Mouse (Mus musculus): ENCODE data around the gene Nbea. TPM values are rescaled to one million over a fixed set of nuclear protein-coding genes. Genes with fewer than 3 reads are reported as not detected.

Nbea gene
- polyA plus RNA-seq, 1 experiment from 2014 or later, result 9.7 TPM

DNA sequence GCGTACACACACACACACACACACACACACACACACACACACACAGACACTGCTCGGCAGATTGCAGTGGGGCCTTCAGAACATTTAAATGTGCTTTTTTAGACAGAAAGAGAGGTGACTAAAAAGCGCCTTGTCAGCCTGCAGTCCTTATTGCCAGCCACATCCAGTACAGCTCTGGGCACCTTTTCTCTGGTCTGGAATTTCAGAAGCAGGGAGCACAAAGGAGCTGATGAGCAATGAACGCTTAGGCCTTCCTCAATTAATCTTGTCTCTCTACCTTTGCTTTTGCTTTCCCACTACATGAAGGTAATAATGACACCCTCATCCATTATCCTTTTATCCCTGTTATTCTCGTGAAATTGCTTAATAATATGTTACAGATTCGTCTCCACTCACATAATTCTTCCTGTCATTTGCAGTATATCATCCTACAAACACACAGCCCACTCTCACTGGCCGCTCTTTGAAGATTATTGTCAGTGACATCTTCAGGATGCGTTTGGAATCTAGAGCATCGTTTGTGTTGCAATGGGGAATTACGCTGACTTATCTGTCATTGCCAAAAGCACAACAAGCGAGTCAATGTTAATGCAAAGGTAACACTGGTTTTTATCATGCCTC is 432.9 kb downstream of the Nbea start:
- DNase-seq (ENCODE audit: low spot score), result no peak
- H3K27ac ChIP-seq (replicated peaks), result no peak overlapping the region
- WGBS, result 83% methylated on average over 11 of the region's 11 CpGs
- H3K9me3 ChIP-seq (replicated peaks), result no peaks in the 10 kb centered on the region
- H3K36me3 ChIP-seq, result no peaks in the 10 kb centered on the region
- H3K4me3 ChIP-seq, result no peak overlapping the region
- peaks cover 54% of the 10 kb centered on the region for H3K4me1 ChIP-seq
- peaks cover 30% of the 10 kb centered on the region for H3K27me3 ChIP-seq (ENCODE audit: low read depth, poor library complexity, severe bottlenecking)

DNA sequence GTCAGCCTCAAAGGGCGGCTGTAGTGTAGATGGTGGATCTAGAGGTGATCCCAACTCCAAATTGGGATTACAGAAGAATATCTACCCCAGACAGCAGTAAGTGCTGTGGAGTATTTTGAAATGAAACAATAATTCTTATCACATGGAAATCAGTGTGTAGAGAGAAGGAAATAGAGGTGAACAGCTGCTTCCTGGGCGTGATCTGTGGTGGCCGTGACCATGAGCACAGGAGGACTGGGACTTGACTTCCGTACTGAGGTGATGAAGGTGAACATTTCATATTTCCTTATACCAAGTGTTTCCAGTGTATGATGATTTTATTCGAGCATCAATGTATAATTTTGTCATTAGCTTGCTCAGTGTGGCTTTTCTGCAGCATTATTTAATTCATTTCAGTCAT is 439.6 kb downstream of the Nbea start:
- Histone ChIP-seq H3K4me3 (no peak overlapping the region), H3K9me3 (replicated peaks) (no peaks in the 10 kb centered on the region), H3K36me3 (no peaks in the 10 kb centered on the region), H3K4me1 (peaks cover 49% of the 10 kb centered on the region), H3K27ac (replicated peaks) (no peak overlapping the region), H3K27me3 (ENCODE audit: low read depth, poor library complexity, severe bottlenecking) (peaks cover 7% of the 10 kb centered on the region)
- 94% methylated on average over 5 of the region's 5 CpGs for WGBS
- no peak for DNase-seq (ENCODE audit: low spot score)

DNA sequence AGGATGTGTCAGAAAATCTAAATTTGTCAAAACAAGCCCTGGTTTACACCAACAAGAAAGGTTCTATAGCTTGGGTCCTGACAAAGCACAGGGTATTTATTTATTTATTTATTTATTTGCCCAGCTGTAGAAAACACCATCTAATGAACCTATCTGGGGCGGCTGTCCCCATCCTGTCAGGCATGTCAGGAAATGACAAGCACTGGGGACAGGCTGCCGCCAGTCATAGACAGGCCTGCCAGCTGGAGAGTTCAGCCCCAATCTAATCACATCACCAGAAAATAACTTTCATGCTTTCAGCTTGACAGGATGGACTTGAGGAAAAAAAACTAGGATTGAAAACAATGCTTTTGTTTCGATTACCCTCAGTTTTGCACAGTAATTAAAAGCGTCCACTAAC is 440.8 kb downstream of the Nbea start:
- no peaks in the 10 kb centered on the region for H3K9me3 ChIP-seq (replicated peaks)
- WGBS, result 72% methylated on average over 4 of the region's 4 CpGs
- H3K36me3 ChIP-seq, result no peaks in the 10 kb centered on the region
- peak overlapping the region; percentile 64; the same call in 1 of the 2 replicates for H3K27ac ChIP-seq (replicated peaks)
- H3K27me3 ChIP-seq (ENCODE audit: low read depth, poor library complexity, severe bottlenecking), result no peaks in the 10 kb centered on the region
- peaks cover 44% of the 10 kb centered on the region for H3K4me1 ChIP-seq
- no peak for DNase-seq (ENCODE audit: low spot score)
- no peak overlapping the region for H3K4me3 ChIP-seq

DNA sequence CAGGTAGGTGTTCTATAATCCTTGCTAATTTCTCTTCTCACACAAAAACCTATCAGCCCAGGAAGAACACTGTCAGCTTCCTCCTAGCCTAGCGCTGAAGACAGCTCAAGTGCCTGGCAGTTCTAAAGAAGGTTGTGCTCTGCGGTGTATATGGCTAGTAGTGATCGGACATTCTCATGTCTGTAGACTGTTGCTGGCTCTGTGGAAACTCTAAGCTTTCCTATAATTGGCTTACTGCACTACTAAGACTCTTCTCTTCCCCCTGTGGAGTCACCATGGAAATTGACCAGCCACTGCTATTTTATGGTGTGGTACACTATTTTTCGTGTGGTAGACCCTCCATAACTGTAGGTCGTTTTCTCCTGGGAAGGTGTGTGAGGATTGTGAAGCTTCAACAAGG is 441.3 kb downstream of the Nbea start:
- H3K4me3 ChIP-seq, result no peak overlapping the region
- no peaks in the 10 kb centered on the region for H3K9me3 ChIP-seq (replicated peaks)
- no peaks in the 10 kb centered on the region for H3K27me3 ChIP-seq (ENCODE audit: low read depth, poor library complexity, severe bottlenecking)
- 78% methylated on average over 5 of the region's 5 CpGs for WGBS
- peaks cover 41% of the 10 kb centered on the region for H3K4me1 ChIP-seq
- DNase-seq (ENCODE audit: low spot score), result no peak
- no peaks in the 10 kb centered on the region for H3K36me3 ChIP-seq
- H3K27ac ChIP-seq (replicated peaks), result peak overlapping the region; percentile 64

DNA sequence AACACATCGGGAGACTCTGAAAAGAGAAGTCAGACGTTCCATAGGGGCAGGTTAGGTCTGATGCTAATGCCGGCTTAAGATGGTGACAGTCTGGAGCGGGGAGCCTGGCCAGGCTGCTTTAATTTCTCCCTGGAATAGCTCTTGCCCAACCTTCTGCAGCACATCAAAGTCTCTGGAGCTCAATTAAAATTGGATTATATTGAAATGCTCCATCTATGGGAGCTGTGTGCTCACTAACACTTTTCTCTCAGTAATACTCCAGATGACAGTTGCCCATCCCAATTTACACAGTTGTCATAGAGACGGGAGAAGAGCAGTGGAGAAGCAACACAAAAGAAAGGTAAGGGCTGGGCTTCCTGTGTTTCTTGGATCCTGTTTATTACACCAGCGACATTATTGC is 442.1 kb downstream of the Nbea start:
- H3K4me1 ChIP-seq, result peaks cover 41% of the 10 kb centered on the region
- peak overlapping the region; percentile 58 for H3K27ac ChIP-seq (replicated peaks)
- no peaks in the 10 kb centered on the region for H3K9me3 ChIP-seq (replicated peaks)
- H3K4me3 ChIP-seq, result no peak overlapping the region
- no peaks in the 10 kb centered on the region for H3K27me3 ChIP-seq (ENCODE audit: low read depth, poor library complexity, severe bottlenecking)
- no peaks in the 10 kb centered on the region for H3K36me3 ChIP-seq
- 40% methylated on average over 6 of the region's 6 CpGs for WGBS
- DNase-seq (ENCODE audit: low spot score), result peak; percentile 32

DNA sequence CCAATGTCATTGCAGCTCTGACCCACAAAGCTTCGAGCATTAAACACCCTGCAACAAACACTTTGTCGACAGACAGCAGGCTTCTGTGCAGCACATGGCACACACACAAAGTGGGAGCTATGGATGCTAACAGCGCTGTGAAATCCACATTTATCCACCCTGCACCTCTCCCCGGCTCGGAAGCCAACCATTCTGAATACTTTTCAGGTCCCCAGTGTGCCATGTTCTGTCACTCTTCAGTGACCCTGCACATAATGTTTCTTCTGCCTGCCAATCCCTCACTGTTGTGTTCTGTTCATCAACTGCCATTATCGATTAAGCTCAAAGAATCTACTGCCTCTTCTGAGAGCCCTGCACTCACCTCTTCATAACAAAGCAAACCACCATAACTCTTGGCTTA is 449.8 kb downstream of the Nbea start:
- no peak for DNase-seq (ENCODE audit: low spot score)
- H3K27ac ChIP-seq (replicated peaks), result peak overlapping the region; percentile 59
- H3K27me3 ChIP-seq (ENCODE audit: low read depth, poor library complexity, severe bottlenecking), result no peaks in the 10 kb centered on the region
- H3K36me3 ChIP-seq, result no peaks in the 10 kb centered on the region
- H3K4me1 ChIP-seq, result peaks cover 28% of the 10 kb centered on the region
- WGBS, result 62% methylated on average over 6 of the region's 6 CpGs
- H3K9me3 ChIP-seq (replicated peaks), result no peaks in the 10 kb centered on the region
- no peak overlapping the region for H3K4me3 ChIP-seq

DNA sequence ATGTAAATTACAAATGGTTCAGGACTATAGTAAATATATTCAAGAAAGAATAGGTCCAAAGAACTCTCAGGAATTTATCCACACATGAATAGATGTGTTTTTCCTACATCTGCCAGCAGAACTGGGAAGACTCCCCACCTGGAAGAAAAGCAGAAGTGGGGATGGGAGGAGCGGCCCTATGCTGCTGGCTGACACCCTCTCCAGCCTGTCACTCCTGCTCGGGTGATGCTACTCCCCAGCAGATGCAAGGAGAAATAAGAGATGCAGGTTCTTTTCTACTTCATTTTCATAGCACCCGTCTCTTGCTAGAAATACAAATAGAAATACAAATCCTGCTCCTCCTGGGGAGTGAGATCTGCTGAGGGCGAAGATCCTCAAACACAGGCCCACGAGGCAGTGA is 453.0 kb downstream of the Nbea start:
- 67% methylated on average over 5 of the region's 5 CpGs for WGBS
- no peak for DNase-seq (ENCODE audit: low spot score)
- Histone ChIP-seq H3K9me3 (replicated peaks) (no peaks in the 10 kb centered on the region), H3K4me3 (no peak overlapping the region), H3K4me1 (peaks cover 27% of the 10 kb centered on the region), H3K27me3 (ENCODE audit: low read depth, poor library complexity, severe bottlenecking) (no peaks in the 10 kb centered on the region), H3K36me3 (no peaks in the 10 kb centered on the region), H3K27ac (replicated peaks) (no peak overlapping the region)

DNA sequence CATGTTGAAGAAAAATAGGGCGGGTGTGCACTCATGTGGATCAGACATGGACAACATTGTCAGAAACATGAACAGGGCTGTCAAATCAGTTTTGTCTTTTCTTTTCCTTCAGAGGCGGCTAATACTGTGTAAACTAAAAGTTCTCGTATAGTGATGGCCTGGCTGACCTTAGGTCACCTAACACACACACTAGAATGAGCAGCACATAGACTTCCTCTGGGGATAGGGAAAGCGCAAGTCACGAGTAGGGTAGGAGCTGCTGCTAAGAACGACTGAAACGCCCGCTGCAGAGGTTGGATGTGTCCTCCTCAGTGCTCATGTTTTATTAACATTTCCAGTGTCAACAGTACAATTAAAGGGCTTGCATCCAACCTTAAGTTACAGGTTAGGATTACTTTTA is 453.4 kb downstream of the Nbea start:
- Histone ChIP-seq H3K27ac (replicated peaks) (no peak overlapping the region), H3K4me1 (peaks cover 27% of the 10 kb centered on the region), H3K36me3 (no peaks in the 10 kb centered on the region), H3K9me3 (replicated peaks) (no peaks in the 10 kb centered on the region), H3K4me3 (no peak overlapping the region), H3K27me3 (ENCODE audit: low read depth, poor library complexity, severe bottlenecking) (no peaks in the 10 kb centered on the region)
- WGBS, result 56% methylated on average over 8 of the region's 8 CpGs
- DNase-seq (ENCODE audit: low spot score), result no peak

DNA sequence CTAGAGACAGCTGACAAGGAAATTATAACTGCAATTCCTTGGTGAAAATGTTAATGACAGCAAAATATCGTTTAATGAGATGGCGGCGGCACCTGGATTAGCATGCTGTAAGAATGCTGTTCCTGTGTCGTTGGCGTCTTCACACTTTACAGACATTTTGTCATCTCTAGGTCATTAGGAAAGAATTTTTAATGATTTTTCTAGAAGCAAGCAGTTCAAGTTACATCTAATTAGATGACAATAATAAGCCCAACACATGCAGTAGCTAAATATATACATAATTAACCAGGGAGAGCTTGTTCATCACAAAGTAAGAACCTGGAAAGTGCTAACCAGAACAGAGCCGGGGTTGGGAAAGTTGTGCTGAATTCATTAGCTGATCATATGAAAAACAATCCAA is 469.2 kb downstream of the Nbea start:
- WGBS, result 93% methylated on average over 6 of the region's 6 CpGs
- Histone ChIP-seq H3K36me3 (peaks cover 14% of the 10 kb centered on the region), H3K9me3 (replicated peaks) (no peaks in the 10 kb centered on the region), H3K27me3 (ENCODE audit: low read depth, poor library complexity, severe bottlenecking) (no peaks in the 10 kb centered on the region), H3K4me1 (no peaks in the 10 kb centered on the region), H3K4me3 (no peak overlapping the region), H3K27ac (replicated peaks) (no peak overlapping the region)
- no peak for DNase-seq (ENCODE audit: low spot score)

DNA sequence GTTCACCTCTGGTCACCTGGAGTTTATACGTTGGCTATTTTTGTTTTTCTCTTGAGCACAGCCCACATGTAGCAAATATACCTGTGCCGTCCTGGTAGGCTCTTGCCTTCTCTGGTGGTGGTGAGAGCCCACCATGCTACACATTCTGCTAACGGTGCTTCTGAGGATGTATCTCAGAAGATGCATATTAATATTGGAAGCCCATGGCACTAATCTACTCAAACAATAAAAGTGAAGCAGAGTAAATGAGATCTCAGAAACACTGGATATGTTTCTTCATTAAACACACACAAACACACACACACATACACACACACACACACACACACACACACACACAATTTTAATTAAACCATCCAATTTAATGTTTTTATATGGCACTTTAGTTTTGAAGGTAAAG is 469.6 kb downstream of the Nbea start:
- H3K9me3 ChIP-seq (replicated peaks), result no peaks in the 10 kb centered on the region
- no peak for DNase-seq (ENCODE audit: low spot score)
- no peaks in the 10 kb centered on the region for H3K4me1 ChIP-seq
- no peak overlapping the region for H3K27ac ChIP-seq (replicated peaks)
- peaks cover 18% of the 10 kb centered on the region for H3K36me3 ChIP-seq
- WGBS, result 89% methylated on average over 3 of the region's 3 CpGs
- no peak overlapping the region for H3K4me3 ChIP-seq
- no peaks in the 10 kb centered on the region for H3K27me3 ChIP-seq (ENCODE audit: low read depth, poor library complexity, severe bottlenecking)

DNA sequence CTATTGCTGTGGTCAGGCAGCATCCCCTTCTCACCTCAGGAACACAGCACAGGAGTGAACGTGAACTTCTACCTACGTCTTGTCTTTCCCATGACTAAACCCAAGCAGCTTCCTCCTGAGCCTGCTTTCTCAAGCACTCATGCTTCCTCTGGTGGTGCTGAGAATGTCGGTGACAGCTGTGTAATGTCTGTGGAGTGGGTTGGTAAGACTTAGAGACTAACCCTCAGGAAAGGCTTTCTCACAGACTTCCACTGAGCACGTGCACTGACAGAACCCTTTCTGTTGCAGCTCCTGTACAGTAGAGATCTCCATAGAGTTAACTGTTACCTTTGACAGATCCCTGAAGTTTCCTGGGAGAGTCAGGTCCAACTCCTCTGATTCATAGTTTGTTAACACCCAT is 473.2 kb downstream of the Nbea start:
- no peaks in the 10 kb centered on the region for H3K27me3 ChIP-seq (ENCODE audit: low read depth, poor library complexity, severe bottlenecking)
- peaks cover 16% of the 10 kb centered on the region for H3K36me3 ChIP-seq
- 0 out of 2 replicates have a peak, but pooled peaks cover 3% of the 10 kb centered on the region for H3K4me1 ChIP-seq
- no peak overlapping the region for H3K27ac ChIP-seq (replicated peaks)
- no peak overlapping the region for H3K4me3 ChIP-seq
- 90% methylated on average over 4 of the region's 4 CpGs for WGBS
- no peak for DNase-seq (ENCODE audit: low spot score)
- H3K9me3 ChIP-seq (replicated peaks), result no peaks in the 10 kb centered on the region

DNA sequence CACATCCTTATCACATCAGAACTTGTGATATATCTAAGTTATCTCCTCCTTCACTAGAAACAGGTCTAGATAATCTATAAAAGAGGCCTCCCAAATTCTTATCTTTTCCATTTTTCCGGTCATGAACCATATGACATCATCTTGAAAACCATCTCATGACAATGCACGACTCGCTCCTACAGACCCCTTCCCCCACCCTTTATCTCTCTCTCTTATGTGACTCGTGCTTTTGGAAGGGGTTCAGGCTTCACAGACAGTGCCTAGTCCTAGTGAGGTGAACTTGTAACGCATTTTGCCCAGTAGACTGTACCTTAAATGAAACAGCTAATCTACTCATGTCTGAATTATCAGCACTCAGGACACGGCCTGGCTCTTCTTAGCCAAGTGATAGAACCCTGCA is 481.9 kb downstream of the Nbea start:
- H3K27ac ChIP-seq (replicated peaks), result no peak overlapping the region
- H3K4me1 ChIP-seq, result peaks cover 6% of the 10 kb centered on the region; the same call in 1 of the 2 replicates
- DNase-seq (ENCODE audit: low spot score), result no peak
- H3K9me3 ChIP-seq (replicated peaks), result no peaks in the 10 kb centered on the region
- no peak overlapping the region for H3K4me3 ChIP-seq
- H3K27me3 ChIP-seq (ENCODE audit: low read depth, poor library complexity, severe bottlenecking), result no peaks in the 10 kb centered on the region
- WGBS, result 90% methylated on average over 6 of the region's 6 CpGs
- no peaks in the 10 kb centered on the region for H3K36me3 ChIP-seq

DNA sequence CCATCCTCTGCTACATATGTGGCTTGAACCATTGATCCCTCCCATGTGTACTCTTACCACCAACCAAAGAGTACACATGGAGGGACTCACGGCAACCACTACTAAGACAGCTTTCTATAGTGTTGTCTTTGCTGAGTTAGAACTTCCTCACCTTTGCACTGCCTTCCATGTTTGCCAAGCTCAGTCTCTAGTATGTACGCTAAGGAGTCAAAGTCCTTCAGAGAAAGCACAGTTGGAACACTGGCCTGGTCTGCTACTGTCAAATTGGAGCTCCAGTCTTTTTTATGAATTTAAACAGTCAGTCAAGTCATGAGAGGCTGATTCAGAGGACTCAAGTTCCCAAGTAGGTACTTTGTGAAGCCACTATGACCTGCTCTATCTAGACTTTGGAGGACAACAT is 486.3 kb downstream of the Nbea start:
- H3K27ac ChIP-seq (replicated peaks), result no peak overlapping the region
- H3K4me1 ChIP-seq, result peaks cover 2% of the 10 kb centered on the region; the same call in 1 of the 2 replicates
- H3K27me3 ChIP-seq (ENCODE audit: low read depth, poor library complexity, severe bottlenecking), result no peaks in the 10 kb centered on the region
- H3K4me3 ChIP-seq, result no peak overlapping the region
- no peak for DNase-seq (ENCODE audit: low spot score)
- WGBS, result 91% methylated on average over 2 of the region's 2 CpGs
- no peaks in the 10 kb centered on the region for H3K36me3 ChIP-seq
- H3K9me3 ChIP-seq (replicated peaks), result no peaks in the 10 kb centered on the region

DNA sequence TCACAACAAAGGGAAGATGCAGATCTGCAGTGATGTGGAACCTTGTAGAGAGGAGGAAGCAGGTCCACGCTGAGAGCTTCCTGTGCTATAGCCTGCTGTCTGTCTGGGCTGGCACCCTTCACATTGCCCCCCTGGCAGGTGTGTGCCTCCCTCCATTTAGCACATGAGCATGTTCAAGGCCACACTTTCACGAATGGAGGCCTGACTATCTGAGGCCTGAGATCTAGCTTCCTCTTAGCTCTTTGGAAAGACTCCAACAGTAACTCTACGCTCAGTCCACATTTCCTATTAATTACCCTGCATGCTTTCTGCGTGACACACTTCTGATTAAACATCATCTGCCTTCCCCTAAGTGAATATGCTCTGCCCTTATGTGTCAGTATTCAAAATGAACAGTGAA is 490.4 kb downstream of the Nbea start:
- 79% methylated on average over 4 of the region's 4 CpGs for WGBS
- H3K4me1 ChIP-seq, result peaks cover 2% of the 10 kb centered on the region; the same call in 1 of the 2 replicates
- no peak overlapping the region for H3K4me3 ChIP-seq
- DNase-seq (ENCODE audit: low spot score), result no peak
- H3K9me3 ChIP-seq (replicated peaks), result no peaks in the 10 kb centered on the region
- no peaks in the 10 kb centered on the region for H3K27me3 ChIP-seq (ENCODE audit: low read depth, poor library complexity, severe bottlenecking)
- H3K36me3 ChIP-seq, result peaks cover 2% of the 10 kb centered on the region; the same call in 1 of the 2 replicates
- no peak overlapping the region for H3K27ac ChIP-seq (replicated peaks)
